Mouse (Mus musculus) thymus, adult 2 months (tissue): ENCODE data around the gene Gnas. TPM values are rescaled to one million over a fixed set of nuclear protein-coding genes. Genes with fewer than 3 reads are reported as not detected.

Experiments used
- DNase-seq: peaks from one replicate; pipeline ENCODE4 v3.0.0; 2021
- H3K27ac ChIP-seq: fragments of 200-500 bp; 2 replicates; pipeline ENCODE4 v1.5.1; 2012; ENCODE audit warnings: low read length, control low read depth; ENCODE audit not compliant: control insufficient read depth, insufficient read depth
- H3K27me3 ChIP-seq: fragments of 200-500 bp; 2 replicates; pipeline ENCODE4 v1.6.1; 2012; ENCODE audit warnings: mild to moderate bottlenecking, low read length, moderate library complexity, mixed read lengths; ENCODE audit not compliant: control insufficient read depth, insufficient read depth
- H3K36me3 ChIP-seq: fragments of 200-500 bp; 2 replicates; pipeline ENCODE4 v1.6.1; 2012; ENCODE audit warnings: mild to moderate bottlenecking, low read length, moderate library complexity; ENCODE audit not compliant: control insufficient read depth, insufficient read depth
- H3K4me1 ChIP-seq: fragments of 200-500 bp; replicated peaks from 2 replicates; pipeline ENCODE4 v1.6.1; 2012; ENCODE audit warnings: low read length; ENCODE audit not compliant: control insufficient read depth, insufficient read depth
- H3K4me3 ChIP-seq: fragments of 200-500 bp; 2 replicates; pipeline ENCODE4 v1.5.1; 2012; ENCODE audit warnings: mild to moderate bottlenecking, low read length, control low read depth, moderate library complexity; ENCODE audit not compliant: control insufficient read depth, insufficient read depth
- CTCF ChIP-seq: fragments of 200-500 bp; IDR thresholded peaks from 2 replicates; pipeline ENCODE4 v1.5.1; 2012; ENCODE audit warnings: mild to moderate bottlenecking, control low read depth, low read length, moderate library complexity, borderline replicate concordance; ENCODE audit not compliant: control insufficient read depth, poor library complexity, insufficient read depth; ENCODE audit errors: extremely low read depth
- POLR2A ChIP-seq: fragments of 200-500 bp; IDR thresholded peaks from 2 replicates; pipeline ENCODE4 v1.6.1; 2012; ENCODE audit warnings: mild to moderate bottlenecking, low read length, control low read depth, moderate library complexity; ENCODE audit not compliant: control insufficient read depth, poor library complexity, insufficient read depth; ENCODE audit errors: extremely low read depth
- WGBS: fragments of 180-500 bp; shearing (Covaris S2); methylation state at CpG from one replicate; pipeline ENCODE4 v1.1.7; 2018; 5-methylcytosine and 5-hydroxymethylcytosine counted together
- polyA plus RNA-seq: library from polyadenylated mRNA; depleted of rRNA; stranded (reverse); fragments of >200 nt; gene quantifications from 2 replicates; pipeline ENCODE4 v1.2.3, GENCODE M21; 2012; rRNA removed

Gene Gnas
- polyA plus RNA-seq, result 681 and 716 TPM in 2 replicates

GRCm38 (mm10) chr2:174284011-174284410 is at the start of gene Gnas:
Gene Gnas (plus strand): TSS chr2:174284320.
- DNase-seq, result peak; percentile 20
- no peak for TF ChIP-seq POLR2A
- TF ChIP-seq CTCF, result 0 out of 2 replicates have a peak, but pooled peaks have one; percentile 11
- H3K4me3 ChIP-seq, result no peak within 1 kb of the TSS
- H3K27me3 ChIP-seq, result no peaks in the 10 kb centered on the region; the same call in 1 of the 2 replicates
- H3K36me3 ChIP-seq, result no peaks in the 10 kb centered on the region
- WGBS, result 59% methylated on average over 19 of the region's 19 CpGs
- no peak within 1 kb of the TSS for H3K27ac ChIP-seq
- H3K4me1 ChIP-seq, result no peaks in the 10 kb centered on the region

DNA sequence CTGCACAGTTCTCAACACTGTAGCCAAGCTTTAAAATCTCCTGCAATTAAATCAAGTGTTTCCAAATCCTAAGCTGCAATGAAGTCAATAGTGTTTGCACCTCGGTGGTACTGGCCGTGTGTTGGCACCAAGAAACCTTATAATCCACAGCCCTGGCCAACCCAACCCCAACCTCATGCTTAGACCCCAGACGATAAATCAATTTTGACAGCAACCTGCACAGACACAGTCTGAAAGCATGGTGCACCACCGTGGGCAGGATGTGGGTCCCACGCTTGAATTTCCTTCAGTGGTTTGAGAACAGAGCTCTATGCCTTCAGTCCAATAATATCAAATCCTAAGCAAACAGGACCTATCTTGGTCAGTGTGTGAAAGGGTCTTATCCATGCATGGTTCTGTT is 41.7 kb upstream of the Gnas start:
- Histone ChIP-seq H3K4me3 (no peak overlapping the region), H3K36me3 (no peaks in the 10 kb centered on the region), H3K27me3 (no peaks in the 10 kb centered on the region), H3K27ac (no peak overlapping the region), H3K4me1 (no peaks in the 10 kb centered on the region)
- TF ChIP-seq POLR2A (no peak), CTCF (no peak)
- WGBS, result 6% methylated on average over 5 of the region's 5 CpGs
- DNase-seq, result no peak

DNA sequence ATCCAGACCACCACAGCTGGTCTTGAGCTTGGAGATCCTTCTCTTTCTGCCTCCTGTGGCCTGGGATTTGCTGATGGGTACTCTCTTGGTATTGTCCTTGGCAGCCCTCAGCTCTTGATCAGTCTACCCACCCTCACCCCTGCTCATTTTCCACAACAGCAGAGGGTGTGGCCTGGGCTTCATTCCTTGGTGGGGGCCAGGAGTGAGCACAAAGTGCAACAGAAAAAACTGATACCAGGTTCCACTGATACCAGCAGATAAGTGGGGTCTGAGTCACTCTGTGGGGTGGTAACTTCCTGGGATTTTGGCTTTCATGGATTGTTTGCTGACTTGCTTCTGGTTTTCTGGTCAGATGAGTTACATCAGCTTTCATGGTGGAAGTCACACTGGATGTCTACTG is 32.2 kb upstream of the Gnas start:
- no peak overlapping the region for H3K27ac ChIP-seq
- no peaks in the 10 kb centered on the region for H3K36me3 ChIP-seq
- H3K27me3 ChIP-seq, result no peaks in the 10 kb centered on the region
- no peaks in the 10 kb centered on the region for H3K4me1 ChIP-seq
- H3K4me3 ChIP-seq, result no peak overlapping the region
- TF ChIP-seq CTCF, result no peak
- no peak for TF ChIP-seq POLR2A
- DNase-seq, result no peak

DNA sequence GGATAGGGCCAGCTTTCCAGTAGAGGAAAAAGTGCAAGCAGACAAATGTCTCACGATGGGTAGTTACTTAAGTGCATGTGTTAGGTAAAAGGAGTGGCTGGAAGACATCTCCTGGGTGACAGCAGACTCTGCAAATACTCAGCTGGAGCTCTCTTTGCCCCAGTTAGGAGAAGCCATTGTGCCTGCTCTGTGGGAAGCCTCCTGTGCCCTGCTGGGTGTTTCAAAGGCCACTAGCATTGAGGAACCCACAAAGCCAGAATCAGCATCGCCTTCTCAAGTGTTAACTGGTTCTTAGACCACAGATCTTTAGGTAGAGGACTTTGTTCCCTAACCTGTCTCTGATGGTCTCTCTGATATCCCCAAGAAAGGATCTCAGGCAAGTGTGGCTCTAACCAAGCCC is 26.8 kb upstream of the Gnas start:
- H3K36me3 ChIP-seq, result no peaks in the 10 kb centered on the region
- no peaks in the 10 kb centered on the region for H3K4me1 ChIP-seq
- no peak for DNase-seq
- WGBS, result 30% methylated on average over 2 of the region's 2 CpGs
- no peak overlapping the region for H3K27ac ChIP-seq
- H3K4me3 ChIP-seq, result no peak overlapping the region
- TF ChIP-seq CTCF, result no peak
- no peak for TF ChIP-seq POLR2A
- H3K27me3 ChIP-seq, result no peaks in the 10 kb centered on the region

- Histone ChIP-seq H3K27ac (no peak overlapping the region), H3K4me3 (no peak overlapping the region), H3K36me3 (no peaks in the 10 kb centered on the region), H3K4me1 (no peaks in the 10 kb centered on the region), H3K27me3 (no peaks in the 10 kb centered on the region)
- no peak for TF ChIP-seq POLR2A
- no peak for TF ChIP-seq CTCF
- no peak for DNase-seq
- 31% methylated on average over 3 of the region's 3 CpGs for WGBS
These were observed 24.1 kb upstream of the Gnas start for GRCm38 (mm10) chr2:174260004-174260403.

- Histone ChIP-seq H3K4me3 (no peak overlapping the region), H3K27ac (no peak overlapping the region), H3K27me3 (no peaks in the 10 kb centered on the region), H3K36me3 (no peaks in the 10 kb centered on the region), H3K4me1 (no peaks in the 10 kb centered on the region)
- no peak for TF ChIP-seq POLR2A
- no peak for TF ChIP-seq CTCF
- WGBS, result 56% methylated on average over 4 of the region's 4 CpGs
- DNase-seq, result no peak
These were observed 23.0 kb upstream of the Gnas start for GRCm38 (mm10) chr2:174260908-174261800.

DNA sequence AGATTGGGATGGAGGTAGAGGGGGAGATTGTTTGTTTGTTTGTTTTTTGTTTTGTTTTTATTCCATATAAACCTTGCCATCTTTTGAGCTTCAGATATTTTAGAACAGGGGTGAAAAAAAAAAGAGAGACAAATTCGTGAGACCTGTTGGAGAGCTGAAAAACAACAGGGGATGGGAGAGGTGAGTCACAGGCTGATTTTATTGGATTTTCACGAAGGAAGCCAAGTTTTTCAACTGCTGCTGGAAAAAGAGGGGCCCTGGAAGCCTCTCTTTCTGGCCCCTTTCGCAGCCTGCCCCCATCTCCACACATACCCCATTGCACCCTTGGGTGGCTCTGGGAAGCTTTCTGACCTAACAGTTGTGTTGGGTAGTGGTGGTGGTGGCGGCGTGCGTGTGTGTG is 22.3 kb upstream of the Gnas start:
- no peaks in the 10 kb centered on the region for H3K36me3 ChIP-seq
- no peaks in the 10 kb centered on the region for H3K27me3 ChIP-seq
- 78% methylated on average over 6 of the region's 6 CpGs for WGBS
- DNase-seq, result no peak
- TF ChIP-seq CTCF (no peak), POLR2A (no peak)
- no peaks in the 10 kb centered on the region for H3K4me1 ChIP-seq
- no peak overlapping the region for H3K27ac ChIP-seq
- H3K4me3 ChIP-seq, result no peak overlapping the region
